Mouse (Mus musculus) ES-CJ7 (cell line): ENCODE data around the gene Mrps18b.

Experiments used
- DNase-seq: peaks from one replicate; pipeline ENCODE4 v3.0.0; 2011; ENCODE audit warnings: low read depth, low spot score

Mrps18b gene

GRCm38 (mm10) chr17:35918276-35919059, 2.3 kb upstream of the Mrps18b start:
- peak; percentile 74 for DNase-seq

GRCm38 (mm10) chr17:35917463-35918251, 1.5 kb upstream of the Mrps18b start:
- DNase-seq: peak; percentile 71

- DNase-seq: no peak
Observed at GRCm38 (mm10) chr17:35917143-35917462, 914 bp upstream of the Mrps18b start.

GRCm38 (mm10) chr17:35915538-35916296, 472 bp downstream of the Mrps18b start:
- peak; percentile 58 for DNase-seq

GRCm38 (mm10) chr17:35914975-35915374, 1.2 kb downstream of the Mrps18b start:
- DNase-seq: no peak

- peak; percentile 91 for DNase-seq
Observed at GRCm38 (mm10) chr17:35909919-35910369, 6.2 kb downstream of the Mrps18b start, which contains the start of gene Atat1. TSS of gene Atat1 (minus strand) at chr17:35910075.

- DNase-seq: no peak
Observed at GRCm38 (mm10) chr17:35909186-35909918, 6.8 kb downstream of the Mrps18b start.

GRCm38 (mm10) chr17:35907609-35908008, 8.6 kb downstream of the Mrps18b start:
- DNase-seq: no peak

GRCm38 (mm10) chr17:35905587-35905986, 10.6 kb downstream of the Mrps18b start:
- DNase-seq: no peak

- no peak for DNase-seq
Observed at GRCm38 (mm10) chr17:35903992-35904355, 12.2 kb downstream of the Mrps18b start.

- DNase-seq: no peak
Observed at GRCm38 (mm10) chr17:35903343-35903991, 12.7 kb downstream of the Mrps18b start.

GRCm38 (mm10) chr17:35900636-35901035, 15.6 kb downstream of the Mrps18b start:
- no peak for DNase-seq

- peak; percentile 69 for DNase-seq
Observed at GRCm38 (mm10) chr17:35897644-35898573, 18.3 kb downstream of the Mrps18b start.

GRCm38 (mm10) chr17:35896781-35897643, 19.2 kb downstream of the Mrps18b start, which contains the start of gene 2310061I04Rik:
TSS of gene 2310061I04Rik (minus strand) at chr17:35897431.
- peak; percentile 92 for DNase-seq

- peak; percentile 84 for DNase-seq
Observed at GRCm38 (mm10) chr17:35887725-35888124, 28.5 kb downstream of the Mrps18b start.

- DNase-seq: no peak
Observed at GRCm38 (mm10) chr17:35883777-35884176, 32.4 kb downstream of the Mrps18b start.

- no peak for DNase-seq
Observed at GRCm38 (mm10) chr17:35882924-35883323, 33.3 kb downstream of the Mrps18b start.

- DNase-seq: peak; percentile 96
Observed at GRCm38 (mm10) chr17:35879245-35880057, 36.7 kb downstream of the Mrps18b start, which contains the start of gene Dhx16. TSS of gene Dhx16 (plus strand) at chr17:35879819.
